Mouse (Mus musculus) naive thymus-derived CD4-positive, alpha-beta T cell, adult 5 months (primary cell): ENCODE results near the gene Olfr761. TPM values are rescaled to one million over a fixed set of nuclear protein-coding genes. Genes with fewer than 3 reads are reported as not detected.

Experiments
- polyA plus RNA-seq: library from polyadenylated mRNA; unstranded; fragments of 100-300 nt; shearing (Covaris generic); gene quantifications from one replicate; pipeline ENCODE4 v1.2.1, GENCODE M21; 2017

Olfr761 gene
- not detected for polyA plus RNA-seq

GRCm38 (mm10) chr17:37952979-37953378 lies at the start of gene Olfr761:
TSS of gene Olfr761 (minus strand) at chr17:37953079.

GRCm38 (mm10) chr17:37920248-37920647 lies 32.6 kb downstream of the Olfr761 start, which contains the start of gene Olfr128:
TSS of gene Olfr128 (plus strand) at chr17:37920548.

Other genes with a start within 250 kb of the Olfr761 start
- gene Olfr120, start 231.3 kb downstream of the Olfr761 start, polyA plus RNA-seq: not detected
- not detected for gene Olfr121, start 204.2 kb downstream of the Olfr761 start, polyA plus RNA-seq
- not detected for gene Olfr122, start 184.5 kb downstream of the Olfr761 start, polyA plus RNA-seq
- gene Olfr123, start 159.6 kb downstream of the Olfr761 start, polyA plus RNA-seq: not detected
- gene Olfr124, start 153.2 kb downstream of the Olfr761 start, polyA plus RNA-seq: not detected
- not detected for gene Olfr125, start 120.1 kb downstream of the Olfr761 start, polyA plus RNA-seq
- gene Olfr126, start 105.6 kb downstream of the Olfr761 start, polyA plus RNA-seq: not detected
- 0.09 TPM for gene Olfr127, start 52.6 kb downstream of the Olfr761 start, polyA plus RNA-seq
- gene Olfr128, start 32.5 kb downstream of the Olfr761 start, polyA plus RNA-seq: 0.21 TPM
- gene Olfr129, start 107.0 kb upstream of the Olfr761 start, polyA plus RNA-seq: 0.15 TPM
- not detected for gene Olfr130, start 110.8 kb upstream of the Olfr761 start, polyA plus RNA-seq
- gene Olfr131, start 135.6 kb upstream of the Olfr761 start, polyA plus RNA-seq: not detected
- not detected for gene Olfr132, start 181.4 kb upstream of the Olfr761 start, polyA plus RNA-seq
- gene Olfr133, start 192.2 kb upstream of the Olfr761 start, polyA plus RNA-seq: not detected
- gene Olfr134, start 218.3 kb upstream of the Olfr761 start, polyA plus RNA-seq: not detected